Mouse (Mus musculus) cerebellum, adult 9-11 months (tissue): ENCODE results near the gene Crk.

Experiments used
- DNase-seq: peaks from one replicate; pipeline ENCODE4 v3.0.0; 2022

Gene Crk

DNA sequence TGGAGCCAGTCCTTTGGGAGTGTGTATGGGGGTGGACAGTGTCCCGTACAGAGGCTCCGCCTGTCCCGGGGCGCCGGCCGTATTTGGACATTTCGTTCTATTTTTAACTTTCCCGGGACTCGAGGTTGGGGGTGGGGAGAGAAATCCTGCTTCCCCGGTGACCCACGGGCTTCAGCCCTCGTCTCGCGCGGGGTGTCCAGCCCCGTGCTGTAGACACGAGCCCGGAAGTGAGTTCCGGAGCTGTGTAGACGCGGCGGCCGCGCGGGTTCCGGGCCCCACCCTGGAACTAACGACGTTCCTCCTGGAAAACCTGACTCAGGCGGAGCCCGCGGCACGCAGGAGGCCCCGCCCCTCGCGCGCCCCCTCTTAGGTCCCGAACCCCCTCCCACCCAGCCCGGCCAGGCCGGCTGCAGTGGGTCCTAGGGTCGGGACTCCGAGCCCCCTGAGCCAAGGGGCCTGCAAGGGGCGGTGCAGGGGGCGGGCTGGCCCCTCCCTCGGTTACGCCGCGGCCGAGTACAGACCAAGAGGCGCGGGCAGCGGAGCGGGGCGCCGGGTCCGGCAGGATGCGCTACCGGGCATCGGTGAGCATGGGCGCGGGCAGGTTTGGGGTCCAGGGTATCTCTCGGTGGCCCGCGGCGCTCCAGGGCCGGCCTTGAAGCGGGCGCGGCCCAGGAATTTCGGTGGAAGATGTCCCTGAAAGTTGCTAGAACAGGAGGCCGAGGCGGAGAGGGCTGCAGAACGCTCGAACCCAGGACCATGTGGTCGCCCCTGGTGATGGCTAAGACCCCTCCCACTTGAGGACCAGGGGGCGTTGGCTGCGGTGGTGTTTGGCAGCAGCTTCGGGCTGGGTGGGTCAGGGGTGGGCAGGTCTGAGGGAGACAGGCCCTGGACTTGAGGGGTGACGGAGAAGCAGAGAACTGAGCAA lies 23.2 kb upstream of the Crk start:
- DNase-seq: peak; percentile 78

DNA sequence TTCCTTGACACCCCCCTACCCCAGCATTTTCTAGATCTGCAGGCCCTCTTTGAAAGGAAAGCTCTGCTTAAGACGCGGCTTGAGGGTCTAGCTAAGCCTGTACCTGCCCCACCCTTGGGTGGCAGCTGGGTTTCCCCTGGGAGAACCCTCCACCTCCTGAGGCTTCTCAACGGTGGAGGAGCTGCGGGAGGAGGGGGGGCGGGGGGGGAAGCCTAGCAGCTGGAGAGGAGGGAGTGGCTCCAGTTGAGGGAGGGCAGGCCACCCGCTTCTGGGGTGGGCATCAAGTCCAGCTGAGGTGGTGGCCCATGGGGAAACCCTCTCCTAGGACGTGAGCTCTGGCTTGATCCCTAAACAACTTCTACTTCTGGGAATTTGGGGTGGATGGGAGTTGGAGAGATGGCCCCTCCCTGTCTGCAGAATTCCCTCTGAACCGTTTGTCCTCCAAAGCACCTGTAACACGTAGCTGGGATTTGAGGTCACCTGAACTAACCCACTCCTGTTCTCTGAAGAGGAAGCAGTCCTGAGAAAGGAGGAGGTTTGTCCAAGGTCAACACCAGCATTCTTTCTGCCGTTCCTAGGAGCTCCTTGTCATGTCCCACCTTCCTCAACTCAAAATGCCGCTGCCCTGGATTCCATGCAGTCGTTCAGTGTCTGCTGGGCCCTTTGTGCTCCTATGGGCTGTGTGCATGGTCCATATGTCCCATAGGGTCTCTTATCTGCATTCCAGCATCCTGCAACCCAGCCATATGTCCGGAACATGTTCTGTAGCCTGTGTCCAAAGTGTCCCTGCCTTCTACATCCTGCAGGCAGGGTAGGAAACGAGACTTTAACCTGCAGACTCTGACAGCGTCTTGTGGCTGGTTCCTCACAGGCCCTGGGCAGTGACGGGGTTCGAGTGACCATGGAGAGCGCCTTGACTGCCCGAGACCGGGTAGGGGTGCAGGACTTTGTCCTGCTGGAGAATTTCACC lies 22.2 kb upstream of the Crk start:
- DNase-seq: no peak

DNA sequence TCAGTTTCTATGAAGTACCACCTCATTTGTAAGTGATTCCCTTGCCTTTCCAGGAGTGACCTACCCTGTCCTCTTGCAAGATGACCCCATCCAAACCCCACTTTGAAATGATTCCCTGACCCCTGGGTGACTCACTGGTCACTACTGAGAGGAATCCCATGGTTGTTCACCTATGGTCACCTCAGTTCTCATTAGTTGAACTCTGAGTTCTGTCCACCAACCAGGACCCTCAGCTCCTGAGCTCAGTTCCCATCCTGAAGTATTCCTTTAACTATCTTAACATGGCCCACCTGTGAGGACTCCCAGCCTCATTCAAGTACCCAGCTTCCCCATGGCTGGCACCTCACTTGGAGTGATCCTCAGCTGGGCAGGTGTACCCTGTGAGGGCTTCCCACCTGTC lies 21.2 kb upstream of the Crk start:
- no peak for DNase-seq

DNA sequence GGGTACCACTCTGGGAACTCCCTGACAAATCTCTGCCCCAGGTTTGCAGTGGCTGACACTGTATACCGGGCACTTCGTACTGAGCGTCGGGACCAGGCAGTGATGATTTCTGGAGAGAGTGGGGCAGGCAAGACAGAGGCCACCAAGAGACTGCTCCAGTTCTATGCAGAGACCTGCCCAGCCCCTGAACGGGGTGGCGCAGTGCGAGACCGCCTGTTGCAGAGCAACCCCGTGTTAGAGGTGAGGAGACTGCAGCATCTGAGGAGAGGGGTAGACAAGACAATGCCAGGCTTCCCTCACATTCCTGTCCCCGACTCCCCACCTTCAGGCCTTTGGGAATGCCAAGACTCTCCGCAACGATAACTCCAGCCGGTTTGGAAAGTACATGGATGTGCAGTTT lies 20.7 kb upstream of the Crk start:
- no peak for DNase-seq

DNA sequence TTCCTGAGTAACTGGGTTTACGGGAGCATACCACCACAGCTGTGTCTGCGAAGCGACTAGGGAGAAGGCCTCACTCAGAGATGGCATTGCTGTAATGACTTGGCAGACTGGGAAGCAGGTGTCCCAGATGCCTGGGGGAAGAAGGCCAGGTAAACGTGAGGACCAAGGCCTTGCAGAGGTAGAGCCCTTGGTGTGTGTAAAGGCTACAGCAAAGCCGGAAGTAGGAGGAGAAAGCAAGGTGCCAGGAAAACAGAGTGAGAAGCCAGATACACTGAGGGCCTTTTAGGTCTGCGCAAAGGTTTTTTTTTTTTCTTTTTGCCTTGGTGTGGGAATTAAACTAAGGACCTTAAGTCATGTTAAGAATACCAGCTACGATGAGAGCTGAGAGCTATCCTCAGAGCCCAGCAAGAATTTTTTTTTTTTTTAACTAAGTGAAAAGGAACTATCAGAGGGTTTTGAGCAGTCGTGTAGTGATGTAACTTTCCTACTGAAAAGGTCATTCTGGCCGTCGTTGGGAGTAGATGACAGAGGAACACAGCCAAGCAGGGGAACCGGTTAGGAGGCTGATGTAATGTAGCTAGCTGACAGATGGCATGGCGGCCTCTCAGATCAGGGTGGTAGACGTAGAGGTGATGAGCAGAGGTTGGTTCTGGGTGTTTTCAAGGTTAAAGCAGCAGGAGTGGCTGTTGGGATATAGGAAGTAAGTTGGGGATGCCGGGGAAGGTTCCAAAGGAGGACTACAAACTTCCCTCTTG lies 19.9 kb upstream of the Crk start:
- no peak for DNase-seq

DNA sequence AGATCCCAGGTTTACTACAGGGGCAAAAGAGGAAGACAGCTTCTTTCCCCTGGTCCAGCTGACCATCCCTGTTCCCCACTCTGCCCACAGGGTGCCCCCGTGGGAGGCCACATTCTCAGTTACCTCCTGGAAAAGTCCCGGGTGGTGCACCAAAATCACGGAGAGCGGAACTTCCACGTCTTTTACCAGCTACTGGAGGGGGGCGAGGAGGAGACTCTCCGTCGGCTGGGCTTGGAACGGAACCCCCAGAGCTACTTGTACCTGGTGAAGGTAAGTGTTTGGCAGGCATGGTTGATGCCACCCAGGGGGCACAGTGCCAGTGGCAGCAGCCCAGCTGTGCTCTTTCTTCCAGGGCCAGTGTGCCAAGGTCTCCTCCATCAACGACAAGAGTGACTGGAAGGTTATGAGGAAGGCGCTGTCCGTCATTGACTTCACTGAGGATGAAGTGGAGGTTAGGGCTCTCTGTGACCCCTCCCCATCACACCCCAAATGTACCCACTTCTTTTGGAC lies 18.9 kb upstream of the Crk start:
- DNase-seq: no peak

DNA sequence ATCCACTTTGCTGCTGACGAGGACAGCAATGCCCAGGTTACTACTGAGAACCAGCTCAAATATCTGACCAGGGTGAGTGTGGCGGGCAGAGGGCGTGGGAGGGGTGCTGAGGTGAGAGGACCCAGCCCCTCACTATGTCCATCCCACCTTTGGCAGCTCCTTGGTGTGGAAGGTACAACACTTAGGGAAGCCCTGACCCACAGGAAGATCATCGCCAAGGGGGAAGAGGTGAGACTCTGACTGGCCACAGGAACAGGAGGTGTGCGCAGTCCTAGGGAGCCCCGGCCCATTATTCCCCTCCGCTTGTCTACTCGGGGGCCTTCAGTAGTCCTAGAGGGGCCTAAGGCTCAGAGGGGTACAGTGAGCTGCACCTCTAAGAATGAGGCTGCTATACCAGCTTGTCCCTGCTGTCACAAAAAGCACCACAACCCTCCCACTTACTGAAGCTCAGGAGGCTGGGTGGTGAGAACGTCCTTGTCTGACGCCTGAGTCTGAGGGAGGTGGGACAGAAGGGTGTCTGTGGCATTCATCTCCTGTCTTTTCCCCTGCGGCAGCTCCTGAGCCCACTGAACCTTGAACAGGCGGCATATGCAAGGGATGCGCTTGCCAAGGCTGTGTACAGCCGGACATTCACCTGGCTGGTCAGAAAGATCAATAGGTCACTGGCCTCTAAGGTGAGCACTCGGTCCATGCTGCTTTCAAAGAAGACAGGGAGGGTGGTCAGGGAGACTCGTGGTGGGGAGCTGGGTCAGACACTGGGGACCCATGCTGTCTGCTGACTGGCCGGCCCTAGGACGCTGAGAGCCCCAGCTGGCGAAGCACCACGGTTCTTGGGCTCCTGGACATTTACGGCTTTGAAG lies 17.9 kb upstream of the Crk start:
- DNase-seq: no peak

DNA sequence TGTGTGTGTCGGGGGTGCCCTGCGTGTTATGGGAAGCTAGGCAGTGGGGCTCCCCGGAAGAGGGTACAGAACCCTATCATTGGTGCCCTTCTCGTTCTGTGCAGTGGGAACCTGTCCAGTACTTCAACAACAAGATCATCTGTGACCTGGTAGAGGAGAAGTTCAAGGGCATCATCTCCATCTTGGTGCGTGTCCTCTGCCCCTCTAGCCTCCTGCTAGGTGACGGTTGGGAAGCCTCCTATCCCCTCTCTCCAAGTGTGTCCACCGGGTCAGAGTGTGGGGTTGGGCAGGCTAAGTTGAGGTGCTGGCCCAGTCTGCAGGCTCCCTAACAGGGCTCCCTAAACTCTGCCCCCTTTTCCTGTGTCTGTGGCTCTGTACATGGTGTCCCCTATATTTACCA lies 16.9 kb upstream of the Crk start:
- DNase-seq: no peak

GRCm38 (mm10) chr11:75666296-75666695 lies 12.8 kb upstream of the Crk start:
- no peak for DNase-seq

DNA sequence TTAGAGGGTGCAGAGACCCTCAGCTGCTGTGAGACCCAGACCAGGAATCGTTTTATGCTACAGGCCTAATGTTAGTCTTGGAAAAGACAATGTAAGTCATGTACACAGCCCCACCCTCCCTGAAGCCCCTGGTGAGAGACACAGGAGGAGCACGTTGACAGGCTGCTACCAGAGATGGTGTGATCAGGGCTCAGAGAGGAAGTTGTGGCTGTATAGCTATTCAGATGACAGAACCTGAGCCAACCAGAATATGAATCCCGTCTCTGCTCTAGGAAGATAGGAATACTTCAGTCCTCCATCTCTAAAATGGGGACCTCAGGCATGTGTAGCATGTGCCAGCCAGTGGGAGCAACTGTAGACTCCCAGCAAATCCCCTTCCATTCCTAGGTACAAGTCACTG lies 10.4 kb upstream of the Crk start:
- no peak for DNase-seq

GRCm38 (mm10) chr11:75669176-75669852 lies 9.7 kb upstream of the Crk start:
- no peak for DNase-seq

DNA sequence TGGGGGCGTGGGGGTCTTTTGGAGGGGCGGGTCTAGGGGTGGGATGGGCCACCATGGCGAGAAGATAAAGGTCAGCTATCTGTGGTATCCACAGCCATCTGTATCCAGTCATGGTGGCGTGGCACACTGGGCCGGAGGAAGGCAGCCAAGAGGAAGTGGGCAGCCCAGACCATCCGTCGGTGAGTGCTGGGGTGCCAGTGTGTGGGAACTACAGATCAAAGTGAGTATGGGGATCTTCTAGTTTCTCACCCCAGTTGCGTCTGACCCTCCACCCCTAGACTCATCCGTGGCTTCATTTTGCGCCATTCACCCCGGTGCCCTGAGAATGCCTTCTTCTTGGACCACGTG lies 9.2 kb upstream of the Crk start:
- DNase-seq: no peak

- no peak for DNase-seq
Observed at GRCm38 (mm10) chr11:75671426-75672180, 7.5 kb upstream of the Crk start.

GRCm38 (mm10) chr11:75673411-75673810 lies 5.6 kb upstream of the Crk start:
- no peak for DNase-seq

DNA sequence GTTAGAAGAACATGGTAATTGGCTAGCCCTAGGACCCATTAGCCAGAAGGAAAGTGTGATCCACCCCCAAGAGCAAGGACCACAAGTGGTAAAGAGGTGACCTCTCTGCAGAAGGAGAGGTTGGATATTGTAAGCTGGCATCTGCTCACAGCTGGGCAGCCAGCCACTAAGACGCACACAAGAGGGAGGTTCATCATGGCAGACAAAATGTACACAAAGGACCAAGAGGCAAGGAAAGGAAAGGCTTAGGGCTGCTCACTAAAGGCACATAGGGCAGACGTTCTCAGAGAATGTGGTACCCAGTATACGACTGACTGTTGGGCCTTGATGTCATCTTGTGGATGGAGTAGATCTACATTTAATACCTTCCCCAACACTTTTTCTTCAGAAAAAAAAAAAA lies 4.2 kb upstream of the Crk start:
- DNase-seq: no peak

DNA sequence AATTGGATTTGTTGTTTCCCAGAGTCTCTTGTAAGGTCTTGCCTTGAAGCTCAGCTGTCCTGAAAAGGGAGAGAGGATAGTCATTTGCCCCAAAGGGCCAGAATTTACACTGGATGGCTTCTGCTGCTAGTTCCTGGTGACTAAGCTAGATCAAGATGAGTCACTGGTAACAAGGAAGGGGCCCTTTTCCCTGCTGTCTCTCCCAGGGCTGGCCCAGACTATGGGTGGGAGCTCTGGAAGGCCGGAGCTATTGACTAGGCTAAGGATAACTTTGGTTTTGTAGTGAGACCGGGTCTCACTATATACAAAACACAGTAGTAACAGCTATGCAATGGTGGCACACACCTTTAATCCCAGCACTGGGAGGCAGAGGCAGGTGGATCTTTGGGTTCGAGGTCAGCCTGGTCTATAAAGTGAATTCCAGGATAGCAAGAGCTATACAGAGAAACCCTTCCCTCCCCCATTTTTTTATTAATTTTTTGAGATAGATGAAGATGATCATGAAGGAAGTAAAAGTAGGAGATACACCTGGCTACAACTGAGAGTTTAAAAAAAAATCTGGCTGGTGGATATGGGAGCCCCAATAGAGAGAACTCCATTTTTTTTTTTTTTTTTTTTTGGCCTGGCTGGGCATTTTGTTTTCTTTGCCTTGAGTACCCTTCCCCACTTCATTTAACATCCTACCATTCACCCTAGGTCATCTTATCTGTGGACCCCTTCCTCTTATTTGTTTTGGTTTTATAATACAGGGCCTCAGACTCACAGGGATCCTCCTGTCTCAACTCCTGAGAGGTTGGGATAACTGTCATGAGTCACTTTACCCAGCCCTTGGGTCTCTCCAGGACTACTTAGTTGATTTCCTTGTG lies 945 bp upstream of the Crk start:
- peak; percentile 33 for DNase-seq

DNA sequence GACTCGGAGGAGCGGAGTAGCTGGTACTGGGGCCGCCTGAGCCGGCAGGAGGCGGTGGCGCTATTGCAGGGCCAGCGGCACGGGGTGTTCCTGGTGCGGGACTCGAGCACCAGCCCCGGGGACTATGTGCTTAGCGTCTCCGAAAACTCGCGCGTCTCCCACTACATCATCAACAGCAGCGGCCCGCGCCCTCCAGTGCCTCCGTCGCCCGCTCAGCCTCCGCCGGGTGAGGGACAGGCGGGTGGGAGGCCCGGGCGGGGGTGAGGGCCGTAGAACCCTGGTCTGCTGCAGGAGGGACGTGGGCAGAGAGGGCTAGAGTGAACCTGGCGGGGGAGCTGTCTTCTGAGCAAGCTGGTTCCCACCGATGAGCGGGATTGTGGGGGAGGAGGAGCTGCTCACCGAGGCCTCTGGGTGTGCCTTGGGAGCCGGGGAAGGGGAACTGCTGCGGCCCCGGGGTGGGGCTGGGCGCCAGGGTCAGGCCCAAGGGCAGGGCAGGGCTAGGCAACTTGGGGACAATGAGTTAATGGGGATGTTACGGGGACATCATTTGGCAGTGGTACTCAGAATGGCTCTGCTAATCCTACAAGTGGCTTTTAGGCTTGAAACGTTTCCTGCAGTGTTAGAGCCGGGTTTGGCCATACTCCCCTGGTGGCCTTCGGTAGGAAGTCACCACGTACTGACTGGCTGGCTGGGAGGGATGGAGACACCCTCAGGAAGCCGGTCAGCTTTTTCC lies 546 bp downstream of the Crk start:
- DNase-seq: peak; percentile 76

DNA sequence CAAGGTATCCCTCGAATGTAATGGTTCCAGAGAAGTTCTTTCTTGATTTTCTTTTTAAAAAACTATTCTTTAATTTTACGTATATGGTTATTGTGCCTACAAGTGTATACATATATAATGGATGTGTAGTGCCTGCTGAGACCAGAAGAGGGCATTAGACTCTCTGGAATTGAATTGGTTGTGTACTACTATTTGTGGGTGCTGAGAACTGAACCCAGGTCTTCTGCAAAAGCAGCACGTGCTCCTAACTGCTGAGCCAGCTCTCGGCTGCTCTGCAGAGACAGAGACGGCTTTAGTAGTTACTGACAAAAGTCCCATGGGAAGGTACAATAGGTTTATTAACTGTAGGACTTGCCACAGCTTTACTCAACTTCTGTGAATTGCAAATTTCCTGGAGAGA lies 5.4 kb downstream of the Crk start:
- no peak for DNase-seq

GRCm38 (mm10) chr11:75684956-75685355 lies 5.9 kb downstream of the Crk start:
- no peak for DNase-seq
